Mouse (Mus musculus) C2C12 (cell line): ENCODE measurements around the gene Gck. TPM values are rescaled to one million over a fixed set of nuclear protein-coding genes. Genes with fewer than 3 reads are reported as not detected.
"Not testable (repeated sequence)": the region's sequence is repeated elsewhere in the genome, so short reads cannot be mapped to it uniquely, and the experiment has no call there.

ENCODE experiments used
- H3K27me3 ChIP-seq: one replicate; pipeline ENCODE4 v1.6.1; 2011; ENCODE audit not compliant: control insufficient read depth, insufficient read depth, insufficient read length
- H3K36me3 ChIP-seq: one replicate; pipeline ENCODE4 v1.6.1; 2011; ENCODE audit not compliant: control insufficient read depth, insufficient read depth
- H3K4me3 ChIP-seq: one replicate; pipeline ENCODE4 v1.5.1; 2011; ENCODE audit warnings: mild to moderate bottlenecking, control low read depth; ENCODE audit not compliant: poor library complexity, insufficient read depth, severe bottlenecking
- H3K79me2 ChIP-seq: one replicate; pipeline ENCODE4 v1.6.1; 2011; ENCODE audit not compliant: control insufficient read depth, insufficient read depth
- H3K79me3 ChIP-seq: one replicate; pipeline ENCODE4 v1.6.1; 2011; ENCODE audit warnings: low read depth, control low read depth
- H3ac ChIP-seq: one replicate; pipeline ENCODE3; 2011; ENCODE audit warnings: low read depth; ENCODE audit not compliant: control insufficient read depth, insufficient read length
- CEBPB ChIP-seq: IDR thresholded peaks from one replicate; pipeline ENCODE4 v1.6.1; 2011; ENCODE audit warnings: low read depth, mild to moderate bottlenecking, control low read depth, moderate library complexity
- CTCF ChIP-seq: IDR thresholded peaks from one replicate; pipeline ENCODE4 v1.5.1; 2011; ENCODE audit not compliant: control insufficient read depth, insufficient read depth, insufficient read length
- FOSL1 ChIP-seq: IDR thresholded peaks from one replicate; pipeline ENCODE4 v1.8.0; 2011; ENCODE audit warnings: mild to moderate bottlenecking, low read length; ENCODE audit not compliant: poor library complexity, insufficient read depth, severe bottlenecking
- MAX ChIP-seq: IDR thresholded peaks from one replicate; pipeline ENCODE4 v1.6.1; 2011; ENCODE audit warnings: mild to moderate bottlenecking, control low read depth
- MYOD1 ChIP-seq: IDR thresholded peaks from one replicate; pipeline ENCODE4 v1.6.1; 2011; ENCODE audit warnings: low read depth; ENCODE audit not compliant: control insufficient read depth, insufficient read length
- MYOG ChIP-seq: IDR thresholded peaks from one replicate; pipeline ENCODE4 v1.6.1; 2011; ENCODE audit not compliant: control insufficient read depth, insufficient read length; ENCODE audit errors: extremely low read depth
- USF1 ChIP-seq: IDR thresholded peaks from one replicate; pipeline ENCODE4 v1.6.1; 2011; ENCODE audit warnings: low read depth, mild to moderate bottlenecking, control low read depth, moderate library complexity
- polyA plus RNA-seq: library from polyadenylated mRNA; unstranded; fragments of >200 nt; fragmentation: generic; extraction: Trizol; gene quantifications from one replicate; pipeline ENCODE4 v1.2.1, GENCODE M21; 2012; ENCODE audit warnings: missing spikeins

Gene Gck
- polyA plus RNA-seq, 1 experiment, result not detected

GRCm38 (mm10) chr11:5898531-5898930 lies 51.4 kb downstream of the Gck start, which contains the start of gene Myl7:
Gene Myl7 (minus strand): TSS chr11:5898782.
- no peaks in the 10 kb centered on the region for H3K27me3 ChIP-seq

GRCm38 (mm10) chr11:5897839-5898238 lies 52.0 kb downstream of the Gck start:
- Histone ChIP-seq H3ac (no peak overlapping the region), H3K79me3 (no peaks in the 10 kb centered on the region), H3K4me3 (no peak overlapping the region), H3K27me3 (no peaks in the 10 kb centered on the region), H3K36me3 (no peaks in the 10 kb centered on the region), H3K79me2 (no peaks in the 10 kb centered on the region)
- TF ChIP-seq MYOD1 (no peak), MAX (no peak), USF1 (no peak), CTCF (no peak)

More at GRCm38 (mm10) chr11:5898531-5898930, 51.4 kb downstream of the Gck start, which contains the start of gene Myl7:
- Histone ChIP-seq H3K79me2 (no peaks in the 10 kb centered on the region), H3ac (no peak within 1 kb of the TSS), H3K36me3 (no peaks in the 10 kb centered on the region), H3K79me3 (no peaks in the 10 kb centered on the region), H3K4me3 (no peak within 1 kb of the TSS)
- TF ChIP-seq MAX, result no peak
- TF ChIP-seq CEBPB, result no peak
- TF ChIP-seq CTCF, result no peak
- no peak for TF ChIP-seq USF1
- no peak for TF ChIP-seq MYOG
- TF ChIP-seq FOSL1, result no peak
- TF ChIP-seq MYOD1, result no peak

GRCm38 (mm10) chr11:5897230-5897629 lies 52.7 kb downstream of the Gck start:
- Histone ChIP-seq H3K36me3 (no peaks in the 10 kb centered on the region), H3ac (no peak overlapping the region), H3K79me2 (no peaks in the 10 kb centered on the region), H3K27me3 (no peaks in the 10 kb centered on the region), H3K79me3 (no peaks in the 10 kb centered on the region), H3K4me3 (no peak overlapping the region)
- TF ChIP-seq USF1, result no peak
- no peak for TF ChIP-seq CEBPB
- TF ChIP-seq MYOG, result no peak
- TF ChIP-seq MYOD1, result no peak
- TF ChIP-seq CTCF, result no peak
- no peak for TF ChIP-seq MAX
- TF ChIP-seq FOSL1, result no peak

GRCm38 (mm10) chr11:5893807-5894206 lies 56.1 kb downstream of the Gck start:
- Histone ChIP-seq H3ac (no peak overlapping the region), H3K4me3 (no peak overlapping the region), H3K36me3 (no peaks in the 10 kb centered on the region), H3K27me3 (no peaks in the 10 kb centered on the region), H3K79me3 (no peaks in the 10 kb centered on the region), H3K79me2 (no peaks in the 10 kb centered on the region)
- no peak for TF ChIP-seq MYOG
- no peak for TF ChIP-seq CTCF
- no peak for TF ChIP-seq MAX
- TF ChIP-seq CEBPB, result no peak

GRCm38 (mm10) chr11:5892810-5893368 lies 57.0 kb downstream of the Gck start:
- Histone ChIP-seq H3ac (no peak overlapping the region), H3K27me3 (no peaks in the 10 kb centered on the region), H3K79me3 (no peaks in the 10 kb centered on the region), H3K4me3 (no peak overlapping the region), H3K79me2 (no peaks in the 10 kb centered on the region), H3K36me3 (no peaks in the 10 kb centered on the region)
- TF ChIP-seq CEBPB, result no peak
- TF ChIP-seq FOSL1, result no peak
- no peak for TF ChIP-seq MYOG
- TF ChIP-seq CTCF, result no peak
- TF ChIP-seq USF1, result no peak
- no peak for TF ChIP-seq MAX
- no peak for TF ChIP-seq MYOD1

- Histone ChIP-seq H3K27me3 (no peaks in the 10 kb centered on the region), H3K4me3 (no peak overlapping the region), H3K79me3 (no peaks in the 10 kb centered on the region), H3ac (no peak overlapping the region), H3K79me2 (no peaks in the 10 kb centered on the region), H3K36me3 (no peaks in the 10 kb centered on the region)
- TF ChIP-seq MAX (no peak), MYOG (no peak), CTCF (no peak), CEBPB (no peak), USF1 (no peak), FOSL1 (no peak), MYOD1 (no peak)
These were observed 57.7 kb downstream of the Gck start for GRCm38 (mm10) chr11:5892151-5892591.

GRCm38 (mm10) chr11:5888563-5888962 lies 61.3 kb downstream of the Gck start:
- H3K79me2 ChIP-seq, H3K79me3 ChIP-seq, H3K4me3 ChIP-seq, H3K27me3 ChIP-seq, H3ac ChIP-seq, H3K36me3 ChIP-seq: not testable (repeated sequence)
